Mouse (Mus musculus): ENCODE measurements around the gene Fam83b. TPM values are rescaled to one million over a fixed set of nuclear protein-coding genes. Genes with fewer than 3 reads are reported as not detected.

The Fam83b gene
- total and polyA plus RNA-seq, 3 experiments: not detected

GRCm38 (mm10) chr9:76455703-76456102 lies 111.2 kb downstream of the Fam83b start:
- no peak overlapping the region for H3K4me3 ChIP-seq (ENCODE audit: control insufficient read depth in 1 of 2, insufficient read depth in 1 of 2, low read depth in 2 of 2, low read length in 2 of 2)
- H3K27ac ChIP-seq (ENCODE audit: control insufficient read depth, low read depth, low read length): no peak overlapping the region
- TF ChIP-seq KAT2A (conservative IDR thresholded peaks at IDR 0.05; ENCODE audit: low read depth, low read length) (no peak), USF1 (IDR thresholded peaks at IDR 0.05; ENCODE audit: low read depth, low read length) (no peak), POLR2AphosphoS5 (IDR thresholded peaks at IDR 0.05; ENCODE audit: borderline replicate concordance, low read depth, low read length) (no peak), UBTF (IDR thresholded peaks at IDR 0.05; ENCODE audit: borderline replicate concordance, insufficient read depth, low read depth, low read length) (no peak), HCFC1 (IDR thresholded peaks at IDR 0.05; ENCODE audit: low read depth, low read length) (no peak), TCF12 (IDR thresholded peaks at IDR 0.05; ENCODE audit: low read depth, low read length) (no peak), NRF1 (IDR thresholded peaks at IDR 0.05; ENCODE audit: insufficient read depth, low read depth, low read length, poor library complexity, severe bottlenecking) (no peak)
- no peaks in the 10 kb centered on the region for H3K36me3 ChIP-seq (ENCODE audit: control insufficient read depth in 1 of 2, insufficient read depth in 2 of 2, low read length in 2 of 2)
- H3K79me2 ChIP-seq (ENCODE audit: control insufficient read depth, insufficient read depth, low read length, poor library complexity): no peaks in the 10 kb centered on the region
- H3K9me3 ChIP-seq (replicated peaks; ENCODE audit: insufficient read depth, low read length): no peaks in the 10 kb centered on the region
- no peaks in the 10 kb centered on the region for H3K27me3 ChIP-seq (ENCODE audit: control insufficient read depth in 1 of 2, insufficient read depth in 2 of 2, low read length in 2 of 2)
- DNase-seq (ENCODE audit: low read depth, low spot score): no peak
- no peaks in the 10 kb centered on the region for H3K4me1 ChIP-seq (ENCODE audit: control insufficient read depth in 1 of 2, insufficient read depth in 2 of 2, low read length in 2 of 2)
- H3K9ac ChIP-seq (ENCODE audit: control insufficient read depth, low read depth, low read length, poor library complexity, severe bottlenecking): no peak overlapping the region

Other genes with a start within 250 kb of the Fam83b start
- not detected in 2 replicates for gene Hcrtr2, start 243.3 kb downstream of the Fam83b start, total RNA-seq (2012; rRNA removed)
- not detected for gene Hcrtr2, start 243.3 kb downstream of the Fam83b start, polyA plus RNA-seq (2012; ENCODE audit: insufficient read depth in 1 of 2, insufficient read length in 2 of 2, low read depth in 1 of 2, low replicate concordance in 2 of 2, missing spikeins in 1 of 2)

Data from MEL (cell line).